Mouse (Mus musculus) stomach, embryonic 14.5 days (tissue): ENCODE results near the gene Nkx1-1. TPM values are rescaled to one million over a fixed set of nuclear protein-coding genes. Genes with fewer than 3 reads are reported as not detected.
A peak's percentile ranks its signal among the peaks of the same experiment; 100 is the strongest.

Experiments
- ATAC-seq: fragments of 200-750 bp; cut with Nextera tagmentation; 2 replicates; pipeline ENCODE4 v1.8.0; 2017; ENCODE audit warnings: low read depth, moderate TSS enrichment; ENCODE audit not compliant: insufficient number of reproducible peaks, insufficient read depth, low FRiP score
- H3K27ac ChIP-seq: fragments of 300-500 bp; sonication (generic); 2 replicates; pipeline ENCODE4 v1.5.1; 2014; ENCODE audit warnings: mild to moderate bottlenecking, low read length, moderate library complexity, mixed read lengths
- H3K27me3 ChIP-seq: fragments of 300-500 bp; sonication (generic); 2 replicates; pipeline ENCODE4 v1.6.1; 2014; ENCODE audit warnings: low read length, control low read depth, mixed read lengths; ENCODE audit not compliant: control insufficient read depth, insufficient read depth
- H3K36me3 ChIP-seq: fragments of 300-500 bp; sonication (generic); 2 replicates; pipeline ENCODE4 v1.6.1; 2014; ENCODE audit warnings: mild to moderate bottlenecking, control low read depth, low read length, moderate library complexity, mixed read lengths; ENCODE audit not compliant: control insufficient read depth, insufficient read depth
- H3K4me1 ChIP-seq: fragments of 300-500 bp; sonication (generic); 2 replicates; pipeline ENCODE4 v1.6.1; 2014; ENCODE audit warnings: low read length, control low read depth, mixed read lengths; ENCODE audit not compliant: control insufficient read depth, insufficient read depth
- H3K4me2 ChIP-seq: fragments of 300-500 bp; sonication (generic); replicated peaks from 2 replicates; pipeline ENCODE4 v1.6.1; 2014; ENCODE audit warnings: low read depth, low read length, control low read depth
- H3K4me3 ChIP-seq: fragments of 300-500 bp; sonication (generic); 2 replicates; pipeline ENCODE4 v1.5.1; 2014; ENCODE audit warnings: low read depth, low read length, control low read depth
- H3K9ac ChIP-seq: fragments of 300-500 bp; sonication (generic); replicated peaks from 2 replicates; pipeline ENCODE4 v1.6.1; 2014; ENCODE audit warnings: low read depth, mild to moderate bottlenecking, control low read depth, low read length, moderate library complexity, mixed read lengths
- H3K9me3 ChIP-seq: fragments of 300-500 bp; sonication (generic); 2 replicates; pipeline ENCODE4 v1.6.1; 2016; ENCODE audit warnings: low read depth, low read length, control low read depth; ENCODE audit not compliant: control insufficient read depth
- WGBS: fragments of 180-500 bp; shearing (Covaris S2); extraction: QIAGEN DNeasy Blood & Tissue Kit; methylation state at CpG from one replicate; pipeline ENCODE4 v1.1.7; 2014; 5-methylcytosine and 5-hydroxymethylcytosine counted together
- polyA plus RNA-seq: library from polyadenylated mRNA; unstranded; fragments of >200 nt; fragmentation: Nextera tagmentation; extraction: Ambion mirVana; gene quantifications from 2 replicates; pipeline ENCODE4 v1.2.1, GENCODE M21; 2014

Gene Nkx1-1
- not detected in 2 replicates for polyA plus RNA-seq

- Histone ChIP-seq H3K9ac (no peak within 1 kb of the TSS), H3K27me3 (peaks cover 92% of the 10 kb centered on the region), H3K36me3 (no peaks in the 10 kb centered on the region), H3K27ac (no peak within 1 kb of the TSS), H3K4me3 (peak within 1 kb of the TSS; percentile 22), H3K4me2 (0 out of 2 replicates have a peak within 1 kb of the TSS, but pooled peaks have one; percentile 22), H3K4me1 (peaks cover 14% of the 10 kb centered on the region), H3K9me3 (no peaks in the 10 kb centered on the region)
- under 1% methylated on average over 89 of the region's 90 CpGs for WGBS
- no peak for ATAC-seq
Observed at GRCm38 (mm10) chr5:33433201-33434138, at the start of gene Nkx1-1. Nkx1-1 (minus strand) TSS chr5:33433976.

- Histone ChIP-seq H3K4me1 (0 out of 2 replicates have a peak, but pooled peaks cover 6% of the 10 kb centered on the region), H3K4me2 (no peak overlapping the region), H3K36me3 (no peaks in the 10 kb centered on the region), H3K4me3 (no peak overlapping the region), H3K9me3 (no peaks in the 10 kb centered on the region), H3K9ac (no peak overlapping the region), H3K27ac (no peak overlapping the region), H3K27me3 (no peaks in the 10 kb centered on the region)
- no peak for ATAC-seq
- whole genome bisulfite sequencing: 27% methylated on average over 7 of the region's 7 CpGs
Observed at GRCm38 (mm10) chr5:33481318-33481685, 47.5 kb upstream of the Nkx1-1 start.

DNA sequence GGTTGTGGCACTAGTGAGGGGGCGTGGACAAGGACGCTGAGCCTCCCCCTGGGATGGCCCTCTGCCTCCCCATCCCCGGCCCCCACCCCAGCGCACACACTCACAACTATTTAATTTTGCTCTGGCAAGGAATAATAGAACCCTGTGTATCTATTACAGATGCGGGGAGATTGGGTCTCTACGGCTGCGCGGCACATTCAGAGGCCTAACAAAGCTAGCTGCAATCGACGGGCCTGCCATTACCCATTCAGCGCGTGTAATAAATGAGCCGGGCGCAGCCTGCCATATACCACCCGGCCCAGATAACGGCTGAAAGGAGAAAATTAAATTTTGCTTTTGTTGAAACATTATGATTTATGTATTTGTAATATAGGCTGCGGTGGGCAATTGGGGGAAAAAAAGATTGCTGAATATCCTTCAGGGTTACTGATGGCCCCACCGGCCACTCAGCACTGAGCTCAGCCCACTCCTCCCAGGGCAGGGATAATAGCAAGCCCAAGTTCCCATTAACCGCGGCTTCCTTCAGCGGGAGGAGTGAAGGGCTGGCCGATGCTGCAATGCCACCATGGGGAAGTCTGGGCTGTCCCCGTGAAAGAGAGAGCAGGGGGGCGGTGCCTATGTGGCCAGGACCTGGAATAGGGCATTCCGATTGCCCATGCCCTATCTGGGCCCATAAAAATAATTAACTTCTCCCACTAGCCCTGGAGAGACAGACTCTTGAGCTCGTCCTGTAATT, 47.0 kb upstream of the Nkx1-1 start:
- H3K4me3 ChIP-seq: no peak overlapping the region
- H3K9me3 ChIP-seq: no peaks in the 10 kb centered on the region
- H3K4me2 ChIP-seq: no peak overlapping the region
- H3K4me1 ChIP-seq: 0 out of 2 replicates have a peak, but pooled peaks cover 6% of the 10 kb centered on the region
- no peak overlapping the region for H3K9ac ChIP-seq
- ATAC-seq: no peak
- no peaks in the 10 kb centered on the region for H3K36me3 ChIP-seq
- no peak overlapping the region for H3K27ac ChIP-seq
- 53% methylated on average over 26 of the region's 26 CpGs for whole genome bisulfite sequencing
- no peaks in the 10 kb centered on the region for H3K27me3 ChIP-seq

DNA sequence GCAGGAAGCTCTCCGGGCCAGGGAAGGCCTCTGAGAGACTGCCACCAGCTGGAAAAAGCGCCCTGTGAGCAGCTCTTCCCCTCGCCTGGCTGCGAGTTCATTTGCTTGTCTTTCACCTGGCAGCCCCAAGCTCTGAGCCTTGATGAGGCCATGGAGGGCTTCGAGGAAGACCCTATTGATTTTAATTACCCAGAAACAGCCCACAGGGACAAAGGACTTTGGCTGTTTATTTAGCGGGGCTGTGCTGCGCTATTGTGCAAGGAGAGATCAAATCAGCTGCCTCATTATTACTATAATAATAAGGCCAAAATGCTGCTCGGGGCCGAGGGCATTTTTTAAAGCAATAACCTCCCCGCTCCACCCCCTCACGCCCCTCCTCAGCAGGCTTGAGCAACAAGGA, 31.7 kb upstream of the Nkx1-1 start:
- no peaks in the 10 kb centered on the region for H3K4me1 ChIP-seq
- 52% methylated on average over 11 of the region's 11 CpGs for WGBS
- H3K27ac ChIP-seq: no peak overlapping the region
- no peak overlapping the region for H3K4me3 ChIP-seq
- ATAC-seq: no peak
- H3K9me3 ChIP-seq: no peaks in the 10 kb centered on the region
- no peaks in the 10 kb centered on the region for H3K36me3 ChIP-seq
- H3K4me2 ChIP-seq: no peak overlapping the region
- no peak overlapping the region for H3K9ac ChIP-seq
- no peaks in the 10 kb centered on the region for H3K27me3 ChIP-seq

DNA sequence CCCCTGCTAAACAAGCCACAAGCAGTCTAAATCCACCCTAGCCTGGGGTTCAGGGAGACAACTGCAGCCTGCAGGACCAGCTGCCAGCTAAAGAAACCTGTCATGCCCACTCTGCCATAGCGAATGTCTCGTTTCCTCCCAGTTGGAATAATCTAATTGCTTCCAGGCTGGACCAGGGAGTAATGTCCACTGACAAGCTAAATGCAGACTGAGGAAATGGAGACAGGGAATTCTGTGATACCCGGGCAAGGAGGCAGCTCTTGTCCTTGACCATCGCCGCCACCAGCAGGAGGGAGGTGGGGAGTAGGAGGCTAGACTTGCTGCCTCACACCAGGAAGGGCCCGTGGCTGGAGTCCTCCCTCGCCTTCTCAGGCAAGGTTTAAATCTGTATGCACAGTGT, 30.6 kb upstream of the Nkx1-1 start:
- Histone ChIP-seq H3K9ac (no peak overlapping the region), H3K27me3 (no peaks in the 10 kb centered on the region), H3K36me3 (no peaks in the 10 kb centered on the region), H3K9me3 (no peaks in the 10 kb centered on the region), H3K27ac (no peak overlapping the region), H3K4me1 (no peaks in the 10 kb centered on the region), H3K4me2 (no peak overlapping the region), H3K4me3 (no peak overlapping the region)
- WGBS: 72% methylated on average over 7 of the region's 7 CpGs
- ATAC-seq: no peak

GRCm38 (mm10) chr5:33459111-33459510, 25.3 kb upstream of the Nkx1-1 start:
- Histone ChIP-seq H3K9me3 (no peaks in the 10 kb centered on the region), H3K4me1 (no peaks in the 10 kb centered on the region), H3K36me3 (no peaks in the 10 kb centered on the region), H3K27ac (no peak overlapping the region), H3K4me2 (no peak overlapping the region), H3K27me3 (no peaks in the 10 kb centered on the region), H3K4me3 (no peak overlapping the region), H3K9ac (no peak overlapping the region)
- no peak for ATAC-seq
- 67% methylated on average over 2 of the region's 2 CpGs for WGBS

DNA sequence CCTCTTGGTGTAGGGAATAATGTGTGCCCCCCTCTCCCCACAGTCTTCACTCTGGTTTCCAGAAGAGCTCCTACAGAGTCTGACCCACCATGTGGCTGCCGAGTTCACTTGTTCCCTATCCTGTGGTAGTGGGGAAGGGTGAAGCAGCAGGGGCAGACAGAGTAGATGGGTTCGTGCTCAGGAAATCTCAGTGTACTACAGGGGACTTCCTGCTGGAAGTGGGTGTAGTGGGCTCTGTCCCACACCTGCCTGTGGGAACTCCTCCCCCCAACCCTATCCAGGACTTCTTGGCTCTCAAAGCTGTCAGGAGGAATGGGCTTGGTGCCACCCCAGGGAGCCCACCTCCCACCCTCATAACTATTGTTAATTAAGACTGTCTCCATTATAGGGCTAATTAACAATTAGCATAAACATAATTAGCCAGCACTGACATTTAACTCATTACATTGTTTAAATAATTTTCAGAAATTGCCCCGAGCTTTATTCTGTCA, 24.4 kb upstream of the Nkx1-1 start:
- ATAC-seq: no peak
- Histone ChIP-seq H3K9ac (no peak overlapping the region), H3K27ac (no peak overlapping the region), H3K27me3 (no peaks in the 10 kb centered on the region), H3K36me3 (no peaks in the 10 kb centered on the region), H3K4me2 (no peak overlapping the region), H3K9me3 (no peaks in the 10 kb centered on the region), H3K4me3 (no peak overlapping the region), H3K4me1 (no peaks in the 10 kb centered on the region)
- WGBS: 60% methylated on average over 3 of the region's 3 CpGs

- Histone ChIP-seq H3K4me1 (no peaks in the 10 kb centered on the region), H3K4me2 (no peak overlapping the region), H3K36me3 (no peaks in the 10 kb centered on the region), H3K4me3 (no peak overlapping the region), H3K27me3 (no peaks in the 10 kb centered on the region), H3K9me3 (no peaks in the 10 kb centered on the region), H3K9ac (no peak overlapping the region), H3K27ac (no peak overlapping the region)
- WGBS: 56% methylated on average over 8 of the region's 8 CpGs
- no peak for ATAC-seq
Observed at GRCm38 (mm10) chr5:33455737-33456136, 22.0 kb upstream of the Nkx1-1 start.
